Mouse (Mus musculus) c-Kit-positive CD71-positive TER-119-negative erythroid progenitor cells, embryonic 14.5 days (primary cell): Measurements from ENCODE around the gene Wbp1l.

Experiments used
- DNase-seq: peaks from one replicate; pipeline ENCODE4 v3.0.0-alpha.2; 2013; ENCODE audit warnings: low read depth

The Wbp1l gene

GRCm38 (mm10) chr19:46599375-46600256, 732 bp downstream of the Wbp1l start:
- no peak for DNase-seq

GRCm38 (mm10) chr19:46600371-46600770, 1.5 kb downstream of the Wbp1l start:
- DNase-seq: no peak

GRCm38 (mm10) chr19:46601491-46601890, 2.6 kb downstream of the Wbp1l start:
- DNase-seq: no peak

- DNase-seq: no peak
These were observed 3.5 kb downstream of the Wbp1l start for GRCm38 (mm10) chr19:46602406-46602805.

- no peak for DNase-seq
These were observed 7.8 kb downstream of the Wbp1l start for GRCm38 (mm10) chr19:46606718-46607117.

GRCm38 (mm10) chr19:46607424-46607823, 8.5 kb downstream of the Wbp1l start:
- DNase-seq: no peak

- DNase-seq: no peak
These were observed 9.3 kb downstream of the Wbp1l start for GRCm38 (mm10) chr19:46608158-46608557.

GRCm38 (mm10) chr19:46616378-46616777, 17.5 kb downstream of the Wbp1l start:
- DNase-seq: no peak

GRCm38 (mm10) chr19:46617361-46617760, 18.5 kb downstream of the Wbp1l start:
- no peak for DNase-seq

- DNase-seq: no peak
These were observed 19.4 kb downstream of the Wbp1l start for GRCm38 (mm10) chr19:46618322-46618721.

- no peak for DNase-seq
These were observed 20.1 kb downstream of the Wbp1l start for GRCm38 (mm10) chr19:46619001-46619400.

- DNase-seq: no peak
These were observed 20.6 kb downstream of the Wbp1l start for GRCm38 (mm10) chr19:46619518-46619917.

GRCm38 (mm10) chr19:46620016-46620808, 21.3 kb downstream of the Wbp1l start:
- no peak for DNase-seq

- no peak for DNase-seq
These were observed 22.6 kb downstream of the Wbp1l start for GRCm38 (mm10) chr19:46621236-46622183.

- no peak for DNase-seq
These were observed 23.8 kb downstream of the Wbp1l start for GRCm38 (mm10) chr19:46622659-46623193.

GRCm38 (mm10) chr19:46623194-46623667, 24.3 kb downstream of the Wbp1l start:
- DNase-seq: no peak

- no peak for DNase-seq
These were observed 25.2 kb downstream of the Wbp1l start for GRCm38 (mm10) chr19:46623790-46624772.

GRCm38 (mm10) chr19:46625015-46625414, 26.1 kb downstream of the Wbp1l start:
- no peak for DNase-seq

- DNase-seq: no peak
These were observed 26.6 kb downstream of the Wbp1l start for GRCm38 (mm10) chr19:46625519-46625918.

- no peak for DNase-seq
These were observed 29.5 kb downstream of the Wbp1l start for GRCm38 (mm10) chr19:46628403-46628802.
